Mouse (Mus musculus) spleen, adult 2 months (tissue): ENCODE measurements around the gene Tmprss9.

ENCODE experiments used
- CTCF ChIP-seq: fragments of 200-500 bp; IDR thresholded peaks from 2 replicates; pipeline ENCODE4 v1.5.1; 2011; ENCODE audit warnings: mild to moderate bottlenecking, inconsistent platforms; ENCODE audit not compliant: insufficient read depth, insufficient read length, insufficient replicate concordance; ENCODE audit errors: extremely low read depth
- POLR2A ChIP-seq: fragments of 200-500 bp; IDR thresholded peaks from 2 replicates; pipeline ENCODE4 v1.6.1; 2011; ENCODE audit warnings: low read depth, low read length, inconsistent platforms

- TF ChIP-seq CTCF: no peak
- no peak for TF ChIP-seq POLR2A
These were observed 41.8 kb downstream of the Tmprss9 start for GRCm38 (mm10) chr10:80913364-80914011.
